Mouse (Mus musculus) Muller cell, postnatal 12 days (primary cell): ENCODE measurements around the gene Jph3.
A peak's percentile ranks its signal among the peaks of the same experiment; 100 is the strongest.

ENCODE experiments used
- DNase-seq: peaks from one replicate; pipeline ENCODE4 v3.0.0-alpha.2; 2015; ENCODE audit errors: inconsistent ontology term

The Jph3 gene

DNA sequence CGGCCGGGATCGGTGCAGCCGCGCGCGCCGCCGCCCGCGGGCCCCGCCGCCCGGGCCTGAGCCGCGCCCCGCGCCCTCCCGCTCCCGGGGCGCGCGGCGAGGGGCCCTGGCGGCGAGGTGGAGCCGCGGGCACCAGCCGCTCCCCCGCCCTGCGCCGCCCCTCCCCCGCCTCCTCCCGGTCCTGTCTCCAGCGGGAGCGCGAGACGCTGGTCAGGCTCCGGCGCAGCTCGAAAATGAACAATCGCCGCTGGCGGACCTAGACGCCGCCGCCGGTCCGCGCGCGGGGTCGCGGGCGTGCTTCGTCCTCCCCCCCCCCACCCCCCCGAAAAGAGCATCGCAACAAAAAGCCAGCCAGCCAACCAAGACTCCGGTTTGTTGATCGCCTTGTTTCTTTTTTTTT lies 747 bp downstream of the Jph3 start:
- peak; percentile 10 for DNase-seq

DNA sequence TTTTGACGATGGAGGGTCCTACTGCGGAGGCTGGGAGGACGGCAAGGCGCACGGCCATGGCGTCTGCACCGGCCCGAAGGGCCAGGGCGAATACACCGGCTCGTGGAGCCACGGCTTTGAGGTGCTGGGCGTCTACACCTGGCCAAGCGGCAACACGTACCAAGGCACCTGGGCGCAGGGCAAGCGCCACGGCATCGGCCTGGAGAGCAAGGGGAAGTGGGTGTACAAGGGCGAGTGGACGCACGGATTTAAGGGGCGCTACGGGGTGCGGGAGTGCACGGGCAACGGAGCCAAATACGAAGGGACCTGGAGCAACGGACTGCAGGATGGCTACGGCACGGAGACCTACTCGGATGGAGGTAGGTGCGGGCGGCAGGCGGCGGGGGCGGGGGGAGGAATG lies 1.2 kb downstream of the Jph3 start:
- no peak for DNase-seq

DNA sequence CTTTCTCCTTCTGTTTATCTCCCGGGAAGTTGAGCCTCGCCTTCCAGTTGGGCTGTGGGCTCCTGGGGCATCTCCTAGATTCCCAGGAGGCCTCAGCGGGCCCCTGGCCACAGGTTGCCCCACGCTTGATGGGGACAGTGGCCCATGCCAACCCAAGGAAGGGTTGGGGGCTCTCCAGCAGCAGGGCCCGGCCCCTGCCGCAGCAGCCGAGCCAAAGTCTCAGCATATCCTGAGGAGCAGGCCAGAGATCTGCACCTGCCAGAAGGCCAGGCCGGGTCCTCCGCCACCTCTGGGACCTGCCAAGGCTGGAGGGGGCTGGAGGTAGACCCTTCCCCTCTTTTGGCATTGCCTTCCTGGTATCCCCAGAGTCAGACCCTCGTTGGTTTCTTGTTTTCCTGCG lies 1.6 kb downstream of the Jph3 start:
- no peak for DNase-seq

DNA sequence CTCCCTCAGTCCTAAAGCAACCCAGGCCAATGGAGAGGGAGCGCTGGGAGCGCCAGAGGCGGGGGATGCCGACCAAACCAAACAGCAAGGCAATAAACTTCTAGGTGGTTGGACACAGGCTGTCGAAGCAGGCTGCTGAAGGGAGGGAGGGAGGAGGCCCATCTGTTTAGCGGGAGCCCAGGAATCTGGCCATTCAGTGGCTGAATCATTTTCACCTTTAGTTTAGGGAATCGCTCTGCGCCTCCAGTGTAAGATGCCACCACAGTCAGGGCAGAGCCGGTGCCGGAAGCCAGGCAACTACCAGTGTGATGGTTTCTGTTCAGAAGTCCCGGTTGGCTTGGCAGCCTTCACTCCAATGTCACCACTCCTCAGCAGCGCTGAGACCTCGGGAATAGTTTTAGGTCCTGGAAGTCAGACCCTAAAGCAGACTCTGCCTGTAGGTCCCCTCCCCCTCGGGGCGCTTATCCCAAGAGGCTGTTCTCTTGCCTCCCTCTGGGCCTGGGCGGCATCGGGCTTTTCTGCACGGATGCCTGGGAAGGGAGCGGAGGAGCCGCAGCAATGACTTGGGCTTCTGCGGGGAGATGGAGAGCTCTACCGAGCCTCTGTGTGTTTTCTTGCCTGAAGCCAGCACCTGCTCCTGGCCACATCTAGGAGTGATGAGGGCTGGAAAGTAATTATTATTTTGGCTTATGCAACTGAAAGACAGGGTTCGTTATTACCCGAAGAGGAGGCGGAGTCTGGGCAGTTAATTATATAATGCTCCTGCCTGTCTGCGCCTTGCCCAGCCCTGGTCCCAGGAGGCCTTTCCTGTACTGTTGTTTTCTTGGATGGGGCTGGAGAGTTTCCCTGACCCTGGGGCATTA lies 2.3 kb downstream of the Jph3 start:
- DNase-seq, result peak; percentile 18

DNA sequence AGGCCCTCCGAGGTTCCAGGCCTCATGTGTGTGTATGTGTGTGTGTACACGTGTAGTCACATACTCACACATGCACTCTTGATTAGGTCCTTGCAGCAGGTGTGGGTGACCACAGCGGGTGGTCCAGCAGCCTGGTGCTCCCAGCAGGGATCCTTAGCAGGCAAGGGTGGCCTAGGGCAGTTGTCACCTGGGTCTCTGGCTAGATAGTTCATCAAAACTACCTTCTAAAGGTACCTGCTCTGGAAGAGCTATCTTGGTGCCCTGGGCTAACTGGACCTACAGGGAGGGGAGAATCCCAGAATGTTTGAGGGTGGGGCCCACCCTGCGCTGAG lies 2.9 kb downstream of the Jph3 start:
- no peak for DNase-seq

DNA sequence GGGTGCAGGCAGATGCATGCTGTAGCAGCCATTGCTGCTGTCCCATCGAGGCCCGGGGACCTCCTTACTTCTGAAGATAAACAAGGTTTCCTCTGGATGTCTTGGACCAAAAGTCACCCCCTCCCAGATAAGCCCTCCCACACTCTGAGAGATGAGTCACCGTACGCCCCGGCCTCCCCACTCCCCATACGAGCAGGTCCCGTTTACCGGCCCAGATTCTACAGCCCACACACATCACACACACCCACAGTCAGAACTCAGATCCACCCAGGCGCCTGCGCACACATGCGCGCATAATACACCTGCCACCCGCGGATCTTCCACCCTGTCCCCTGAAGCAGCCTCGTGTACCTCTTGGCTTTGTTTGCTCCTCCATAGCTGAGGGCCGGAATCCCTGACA lies 4.8 kb downstream of the Jph3 start:
- no peak for DNase-seq

DNA sequence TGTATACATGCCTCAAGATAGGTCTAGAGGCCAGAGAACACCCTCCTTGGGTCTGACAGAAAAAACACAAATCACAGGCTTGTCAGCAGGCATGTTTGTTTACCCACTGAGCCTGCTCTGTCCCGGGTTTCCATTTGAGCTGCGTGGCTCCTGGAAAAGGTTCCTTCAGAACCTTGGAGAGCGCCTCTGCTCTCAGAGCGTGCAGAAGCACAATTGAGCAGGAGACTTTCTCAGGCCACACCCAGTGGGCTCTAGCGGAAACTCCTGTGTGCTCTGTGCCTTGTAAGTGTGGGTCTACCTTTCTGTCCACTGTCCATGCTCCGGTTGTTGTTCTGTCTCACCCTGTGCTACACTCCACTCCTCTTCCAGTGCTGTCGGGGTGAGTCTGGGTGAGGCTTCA lies 6.8 kb downstream of the Jph3 start:
- peak; percentile 46 for DNase-seq

DNA sequence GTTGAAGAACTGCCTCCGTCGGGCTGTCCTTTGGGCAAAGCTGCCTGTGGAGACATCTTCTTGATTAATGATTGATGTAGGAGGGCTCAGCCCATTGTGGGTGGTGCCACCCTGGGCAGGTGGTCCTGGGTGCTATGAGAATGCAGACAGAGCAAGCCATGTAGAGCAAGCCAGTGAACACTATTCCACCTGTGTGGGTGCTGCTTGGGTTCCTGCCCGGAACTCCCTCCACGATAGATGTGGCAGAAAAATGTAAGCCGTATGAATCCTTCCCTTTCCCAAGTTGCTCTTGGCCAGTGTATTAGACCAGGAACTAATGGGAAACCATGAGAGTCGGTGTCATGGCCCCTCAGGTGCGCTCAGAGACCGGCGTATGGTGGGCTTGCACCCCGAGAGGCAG lies 11.3 kb downstream of the Jph3 start:
- DNase-seq, result no peak

DNA sequence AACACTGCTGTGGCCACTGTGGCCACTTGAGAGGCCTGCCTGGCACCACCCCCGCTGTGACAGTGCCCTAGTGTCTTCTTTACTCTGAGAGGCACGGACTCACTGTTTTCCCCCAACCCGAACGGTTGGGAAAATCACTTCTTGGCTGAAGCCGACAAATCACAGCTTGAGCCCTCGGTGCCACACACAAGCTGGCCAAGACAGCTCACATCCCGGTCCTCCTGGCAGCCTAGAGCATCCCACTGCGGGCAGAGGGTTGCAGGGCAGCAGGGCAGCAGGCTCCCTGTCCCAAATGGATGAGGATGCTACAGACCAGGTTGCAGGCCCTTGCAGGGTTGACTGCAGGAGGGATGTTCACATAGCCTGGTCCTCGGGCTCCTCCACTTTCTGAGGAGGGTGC lies 20.1 kb downstream of the Jph3 start:
- DNase-seq, result no peak

DNA sequence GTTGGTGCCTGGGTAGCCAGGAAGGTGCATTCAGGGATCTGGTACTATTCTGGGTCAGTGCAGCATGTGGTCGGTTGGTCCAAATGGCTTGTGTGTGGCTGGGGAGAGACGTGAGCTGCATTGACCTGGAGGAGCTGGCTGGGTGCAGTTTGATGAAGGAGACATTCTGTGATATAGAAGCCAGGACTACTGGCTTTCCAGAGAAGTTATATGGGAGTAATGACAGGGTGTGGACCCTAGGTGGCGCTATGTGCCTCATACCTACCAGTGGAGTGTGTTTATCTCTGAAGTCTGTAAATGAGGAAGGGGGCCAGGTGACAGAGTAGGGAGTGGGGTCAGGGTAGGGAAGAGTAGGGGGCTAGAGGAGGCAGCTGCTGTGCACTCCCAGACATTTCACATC lies 21.1 kb downstream of the Jph3 start:
- DNase-seq, result no peak

DNA sequence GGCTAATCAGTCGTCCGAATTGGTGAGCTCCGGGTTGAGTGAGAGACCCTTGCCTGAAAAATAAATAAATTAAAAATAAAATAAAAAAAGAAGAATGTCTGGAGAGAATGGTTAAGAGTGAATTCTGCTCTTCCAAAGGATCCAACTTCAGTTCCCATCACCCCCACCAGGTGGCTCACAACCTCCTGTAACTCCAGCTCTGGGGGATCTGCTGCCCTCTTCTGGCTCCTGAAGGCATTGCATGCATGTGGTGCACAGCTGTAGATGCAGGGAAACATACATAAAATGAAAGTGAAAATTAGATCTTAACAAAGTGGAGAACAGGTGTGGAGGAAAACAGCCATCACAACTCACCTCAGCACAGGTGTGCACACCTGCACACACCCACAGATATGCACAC lies 22.0 kb downstream of the Jph3 start:
- peak; percentile 57 for DNase-seq

DNA sequence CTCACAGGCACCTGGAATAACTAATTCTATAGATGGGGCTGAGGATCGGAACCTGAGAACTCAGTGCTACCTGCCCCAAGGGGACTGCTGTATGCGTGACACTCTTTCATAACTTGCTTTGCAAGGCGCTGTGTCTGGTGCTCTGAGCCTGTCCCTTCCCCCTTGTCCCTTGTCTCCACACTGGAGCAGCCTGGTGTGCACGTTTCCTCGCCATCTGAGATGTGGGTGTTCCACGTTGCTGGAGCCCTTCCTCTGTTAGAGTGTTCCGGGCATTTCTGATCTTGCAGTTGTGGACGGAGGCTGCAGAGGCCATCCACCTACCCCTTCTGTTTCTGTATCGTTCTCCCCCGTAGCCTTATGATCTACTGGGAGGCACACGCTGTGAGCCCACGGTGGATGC lies 29.0 kb downstream of the Jph3 start:
- DNase-seq, result no peak

DNA sequence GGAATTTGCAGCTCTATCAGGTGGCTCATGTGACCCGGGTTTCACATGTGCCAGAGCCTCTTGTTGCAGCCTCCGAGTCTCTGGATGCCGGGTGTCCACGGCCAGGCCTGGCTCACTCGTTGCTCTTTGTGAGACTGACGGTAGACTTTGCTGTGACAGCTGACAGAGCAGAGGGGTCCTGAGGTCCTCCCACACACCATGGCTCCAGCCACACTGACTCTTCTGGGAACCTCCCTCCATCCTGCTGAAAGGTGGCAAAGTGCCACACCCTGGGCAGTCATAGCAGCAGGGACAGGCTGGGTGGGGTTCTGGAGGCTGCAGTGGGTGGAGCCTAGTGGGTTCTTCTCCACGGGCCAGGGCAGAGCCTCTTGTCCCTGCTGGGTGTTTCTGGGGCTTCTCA lies 31.1 kb downstream of the Jph3 start:
- no peak for DNase-seq

DNA sequence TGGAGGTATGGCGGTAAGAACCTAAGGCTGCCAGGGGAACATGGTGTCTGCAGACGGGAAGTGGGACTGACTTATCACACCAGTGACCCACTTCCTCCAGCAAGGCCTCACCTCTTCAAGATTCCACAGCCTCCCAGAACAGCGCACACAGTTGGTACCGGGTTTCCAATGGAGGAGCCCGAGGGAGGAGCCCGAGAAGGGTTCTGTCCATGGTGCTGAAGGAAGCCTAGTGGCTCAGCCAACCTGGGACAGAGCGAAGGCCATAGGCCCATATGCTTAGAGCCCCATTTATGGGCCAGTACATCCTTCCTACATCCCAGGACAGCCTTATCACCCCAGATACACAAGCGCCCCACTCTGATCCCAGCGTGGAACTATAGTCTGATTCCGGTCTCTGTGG lies 32.1 kb downstream of the Jph3 start:
- DNase-seq, result peak; percentile 52

DNA sequence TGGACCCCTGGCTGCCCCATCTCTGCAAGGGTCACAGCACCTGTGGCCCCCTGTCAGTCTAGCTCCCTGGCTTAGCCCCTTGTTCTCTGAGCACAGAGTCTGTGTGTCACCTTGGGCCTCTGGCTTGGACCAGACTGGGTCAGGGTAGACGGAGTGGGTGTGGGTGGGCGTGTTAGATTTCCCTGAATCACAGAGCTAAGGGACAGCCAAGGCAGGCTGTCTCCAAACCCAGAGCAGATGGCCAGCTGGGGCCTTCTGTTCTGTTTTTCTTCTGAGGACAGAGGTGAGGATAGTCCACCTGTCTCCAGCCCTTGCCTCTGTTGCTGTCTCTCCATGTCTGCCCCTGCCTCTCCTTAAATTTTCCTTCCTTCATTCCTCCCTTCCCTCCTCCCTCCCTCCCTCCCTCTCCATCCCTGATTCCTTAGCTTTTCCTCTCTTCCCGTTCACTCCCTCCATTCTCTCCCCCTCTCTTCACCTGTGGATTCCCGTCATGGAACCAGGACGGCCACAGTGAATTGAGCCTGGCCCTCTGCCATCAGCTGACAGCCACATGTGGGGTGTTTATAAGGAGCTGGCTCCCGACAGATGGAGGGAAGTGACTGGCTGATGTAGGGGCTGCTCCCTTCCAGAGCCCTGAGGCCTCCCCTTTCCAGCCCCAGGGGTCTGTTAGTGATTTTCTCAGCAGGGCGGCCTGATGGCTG lies 33.7 kb downstream of the Jph3 start:
- DNase-seq, result no peak

DNA sequence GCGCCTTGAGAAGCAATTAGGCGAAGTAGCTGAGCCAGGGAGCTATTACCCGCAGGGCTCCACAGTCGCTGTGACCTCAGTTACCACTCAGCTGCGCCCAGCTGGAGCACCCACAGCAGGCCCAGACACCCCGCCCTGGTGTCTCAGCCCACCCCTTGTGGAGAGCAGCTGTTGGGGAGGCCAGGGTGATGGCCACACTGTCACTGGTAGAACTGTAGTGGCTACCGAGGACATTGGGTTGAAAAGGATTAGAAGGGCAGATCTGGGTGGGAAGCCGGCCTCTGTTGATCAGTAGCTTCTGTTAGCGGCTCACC lies 34.2 kb downstream of the Jph3 start:
- DNase-seq, result no peak

DNA sequence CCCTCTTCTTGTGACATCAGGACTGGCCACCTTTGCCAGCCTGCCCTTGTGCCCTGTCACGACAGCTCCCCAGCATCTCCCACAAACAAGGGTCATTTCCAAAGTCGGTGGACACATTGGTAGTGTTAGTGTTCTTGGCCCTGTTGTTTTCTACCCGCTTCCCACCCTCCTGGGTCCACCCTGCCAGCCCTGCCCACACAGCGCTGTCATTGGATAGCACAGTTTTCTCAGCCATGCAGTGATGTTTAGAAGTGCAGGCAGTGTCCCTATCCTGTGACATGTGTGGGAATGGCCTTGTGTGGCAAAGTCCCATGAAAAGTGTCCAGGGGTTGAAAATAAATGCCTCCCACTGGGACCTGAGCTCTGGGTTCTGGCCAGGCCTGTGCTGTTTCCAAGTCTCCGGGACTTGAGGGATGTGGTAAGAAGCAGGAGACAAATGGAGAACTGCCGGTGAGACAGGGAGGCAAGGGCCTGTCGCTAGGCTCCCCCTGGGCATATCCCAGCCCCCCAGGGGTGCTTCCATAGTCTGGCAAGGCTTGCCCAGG lies 36.2 kb downstream of the Jph3 start:
- no peak for DNase-seq

DNA sequence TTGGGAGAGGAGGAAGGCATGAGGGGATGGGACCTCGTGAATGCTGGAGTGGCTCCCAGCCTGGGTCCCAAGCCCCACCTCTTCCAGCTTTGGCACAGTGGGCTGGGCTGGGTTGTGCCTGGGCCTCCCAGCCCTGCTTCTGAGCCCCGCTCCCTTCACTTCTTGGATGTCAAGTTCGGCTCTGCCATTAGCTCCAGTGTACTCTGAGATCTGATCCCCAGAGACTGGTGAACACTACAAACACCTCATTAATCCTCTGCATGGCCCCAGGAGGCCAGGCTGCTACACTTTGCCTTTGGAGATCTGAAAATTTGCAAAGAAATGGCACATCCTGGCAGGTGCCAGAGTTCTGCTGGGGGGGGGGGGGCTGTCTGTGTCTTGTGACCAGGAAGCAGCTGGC lies 39.7 kb downstream of the Jph3 start:
- no peak for DNase-seq

DNA sequence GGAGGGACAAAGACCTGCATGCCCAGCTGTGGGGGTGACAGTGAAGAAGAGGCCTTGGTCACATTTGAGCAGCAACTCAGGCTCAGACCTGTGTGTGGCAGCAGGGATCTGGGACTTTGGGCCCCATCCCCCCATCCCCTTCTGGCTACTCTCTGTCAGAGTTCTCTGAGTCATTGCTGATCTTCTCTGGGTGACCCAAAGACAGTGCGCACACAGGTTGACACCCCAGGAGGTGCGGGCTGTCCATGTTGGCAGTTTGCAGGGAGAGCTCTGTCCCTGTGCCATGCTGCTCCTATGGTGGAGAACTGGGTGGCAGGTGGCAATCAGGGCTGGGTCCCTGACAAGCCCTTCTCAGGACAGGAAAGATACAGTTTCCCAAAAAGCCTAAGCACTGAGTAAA lies 40.2 kb downstream of the Jph3 start:
- no peak for DNase-seq

DNA sequence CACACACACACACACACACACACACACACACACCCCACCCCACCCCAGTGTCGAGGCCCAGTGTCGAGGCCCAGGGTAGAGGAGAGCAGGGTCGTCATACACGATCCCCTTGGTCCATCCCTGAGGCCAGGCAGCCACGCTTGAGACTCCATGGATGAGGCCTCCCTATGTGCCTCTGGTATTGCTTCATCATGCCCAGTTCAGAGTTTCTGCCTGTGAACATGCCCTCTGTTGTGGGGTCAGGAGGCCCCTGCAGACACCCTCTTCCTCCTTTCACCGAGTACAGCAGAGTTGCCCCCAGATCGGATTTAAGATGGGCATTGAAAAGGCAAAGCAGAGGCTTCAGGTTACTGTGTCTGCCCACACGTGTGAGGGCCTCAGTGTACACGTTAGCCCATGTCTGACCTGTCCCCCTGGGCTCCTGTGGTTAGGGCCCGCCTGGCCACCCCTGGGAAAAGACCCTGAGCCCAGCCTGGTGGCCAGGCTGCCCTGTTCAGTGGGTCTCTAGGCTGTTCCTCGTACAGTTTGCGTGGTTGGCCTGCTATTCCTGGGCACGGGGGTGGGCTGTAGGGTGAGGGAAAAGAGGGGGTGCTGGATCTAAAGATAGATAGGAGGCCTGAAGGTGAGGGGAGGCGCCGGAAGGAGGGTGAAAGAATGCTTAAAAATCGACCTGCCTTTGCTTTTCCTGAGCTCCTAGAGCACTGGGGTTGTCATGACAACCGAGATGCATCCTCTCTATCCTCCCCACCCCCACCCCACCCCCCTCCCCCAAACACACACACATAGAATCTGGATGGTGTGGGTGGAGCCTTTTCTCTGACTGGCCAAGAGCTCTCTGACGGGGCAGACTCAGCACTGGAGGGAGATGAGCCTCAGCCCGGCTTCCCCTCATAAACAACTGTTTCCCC lies 41.7 kb downstream of the Jph3 start:
- no peak for DNase-seq

DNA sequence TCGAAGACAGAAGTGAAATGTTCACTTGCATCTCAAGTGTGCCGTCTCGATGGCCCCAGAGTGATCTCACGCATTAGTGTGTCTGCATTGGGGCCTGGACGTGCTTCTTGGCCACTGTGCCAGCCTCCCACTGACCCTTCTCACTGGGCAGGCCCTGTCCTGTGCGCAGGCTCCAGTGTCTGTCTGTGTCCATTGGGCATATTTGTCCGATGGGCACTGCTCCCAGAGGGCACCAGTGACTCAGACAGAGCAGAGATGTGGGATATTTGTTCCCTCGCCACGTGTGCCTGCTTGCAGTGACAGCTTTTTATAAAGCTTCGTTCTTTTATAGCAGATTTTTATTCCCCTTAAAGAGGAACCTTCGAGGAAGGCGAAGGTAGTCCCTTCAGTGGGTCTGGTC lies 44.5 kb downstream of the Jph3 start:
- DNase-seq, result no peak

DNA sequence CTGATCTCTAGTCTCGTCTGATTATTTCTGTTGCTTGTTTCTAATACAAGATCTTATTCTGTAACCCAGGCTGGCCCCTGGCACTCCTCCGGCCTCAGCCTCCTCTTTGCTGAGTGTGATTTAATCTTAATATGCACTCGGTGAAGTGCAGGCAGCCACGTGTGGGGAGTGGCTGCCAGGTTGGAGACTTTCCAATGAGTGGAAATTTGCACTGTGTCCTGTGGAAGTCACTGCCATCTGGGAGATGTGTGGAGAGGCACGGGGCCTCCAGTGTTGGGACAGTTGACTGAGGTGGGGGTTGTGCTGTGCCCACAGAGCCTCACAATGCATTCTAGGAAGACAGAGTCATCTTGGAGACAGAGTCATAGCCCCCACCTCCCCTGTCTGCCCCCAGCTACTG lies 53.1 kb downstream of the Jph3 start:
- no peak for DNase-seq
